Mouse (Mus musculus): ENCODE results near the gene Slc2a3. TPM values are rescaled to one million over a fixed set of nuclear protein-coding genes. Genes with fewer than 3 reads are reported as not detected.
A peak's percentile ranks its signal among the peaks of the same experiment; 100 is the strongest.

Gene Slc2a3
- total RNA-seq, 2 experiments from 2014 or later = 10.8 to 13.4 TPM

GRCm38 (mm10) chr6:122766145-122766968 is 35.1 kb downstream of the Slc2a3 start:
- no peak for ATAC-seq (replicated peaks; ENCODE audit: low FRiP score, poor library complexity, severe bottlenecking)

GRCm38 (mm10) chr6:122765298-122765956 is 36.0 kb downstream of the Slc2a3 start:
- no peak for ATAC-seq (replicated peaks; ENCODE audit: low FRiP score, poor library complexity, severe bottlenecking)

GRCm38 (mm10) chr6:122764446-122765297 is 36.8 kb downstream of the Slc2a3 start:
- ATAC-seq (replicated peaks; ENCODE audit: low FRiP score, poor library complexity, severe bottlenecking) = no peak

GRCm38 (mm10) chr6:122763844-122764445 is 37.5 kb downstream of the Slc2a3 start:
- no peak for ATAC-seq (replicated peaks; ENCODE audit: low FRiP score, poor library complexity, severe bottlenecking)

- no peak for ATAC-seq (replicated peaks; ENCODE audit: low FRiP score, poor library complexity, severe bottlenecking)
Observed at GRCm38 (mm10) chr6:122762952-122763700, 38.3 kb downstream of the Slc2a3 start.

GRCm38 (mm10) chr6:122762480-122762879 is 39.0 kb downstream of the Slc2a3 start:
- no peak for ATAC-seq (replicated peaks; ENCODE audit: low FRiP score, poor library complexity, severe bottlenecking)

- no peak for ATAC-seq (replicated peaks; ENCODE audit: low FRiP score, poor library complexity, severe bottlenecking)
Observed at GRCm38 (mm10) chr6:122761901-122762300, 39.5 kb downstream of the Slc2a3 start.

GRCm38 (mm10) chr6:122761011-122761599 is 40.3 kb downstream of the Slc2a3 start:
- no peak for ATAC-seq (replicated peaks; ENCODE audit: low FRiP score, poor library complexity, severe bottlenecking)

- ATAC-seq (replicated peaks; ENCODE audit: low FRiP score, poor library complexity, severe bottlenecking) = no peak
Observed at GRCm38 (mm10) chr6:122758732-122759131, 42.7 kb downstream of the Slc2a3 start.

- ATAC-seq (replicated peaks; ENCODE audit: low FRiP score, poor library complexity, severe bottlenecking) = no peak
Observed at GRCm38 (mm10) chr6:122755913-122756312, 45.5 kb downstream of the Slc2a3 start.

- ATAC-seq (replicated peaks; ENCODE audit: low FRiP score, poor library complexity, severe bottlenecking) = no peak
Observed at GRCm38 (mm10) chr6:122750579-122750978, 50.9 kb downstream of the Slc2a3 start.

- no peak for ATAC-seq (replicated peaks; ENCODE audit: low FRiP score, poor library complexity, severe bottlenecking)
Observed at GRCm38 (mm10) chr6:122744505-122745249, 56.8 kb downstream of the Slc2a3 start.

- ATAC-seq (replicated peaks; ENCODE audit: low FRiP score, poor library complexity, severe bottlenecking) = no peak
Observed at GRCm38 (mm10) chr6:122743353-122743752, 58.1 kb downstream of the Slc2a3 start.

GRCm38 (mm10) chr6:122742228-122742899 is 59.1 kb downstream of the Slc2a3 start:
- ATAC-seq (replicated peaks; ENCODE audit: low FRiP score, poor library complexity, severe bottlenecking) = no peak

- no peak for ATAC-seq (replicated peaks; ENCODE audit: low FRiP score, poor library complexity, severe bottlenecking)
Observed at GRCm38 (mm10) chr6:122741460-122742227, 59.8 kb downstream of the Slc2a3 start.

- ATAC-seq (replicated peaks; ENCODE audit: low FRiP score, poor library complexity, severe bottlenecking) = peak; percentile 74; the same call in 1 of the 2 replicates
Observed at GRCm38 (mm10) chr6:122739952-122740351, 61.5 kb downstream of the Slc2a3 start.

- 0 out of 2 replicates have a peak, but pooled peaks have one; percentile 46 for ATAC-seq (replicated peaks; ENCODE audit: low FRiP score, poor library complexity, severe bottlenecking)
Observed at GRCm38 (mm10) chr6:122719942-122720341, 81.5 kb downstream of the Slc2a3 start.
